10 mouse cellular contexts compared by ENCODE assay signal in genomic region chr19:21798700-21799099, GRCm38 (mm10). TPM values are rescaled to one million over a fixed set of nuclear protein-coding genes. Genes with fewer than 3 reads are reported as not detected.
A peak's percentile ranks its signal among the peaks of the same experiment; 100 is the strongest.
DNase-seq lines count a peak whose midpoint lies in the region; ATAC-seq lines count a peak whose summit lies in the region.
"Had no signal": no experiment of that assay in that cellular context is flagged by ENCODE, and none has a peak within 500 bp of the region (broad histone marks: within the 10 kb centered on the region; RNA-seq: fewer than 3 reads in every experiment).

No protein-coding gene starts in this region.

- no peak overlapping the region for H3K9ac ChIP-seq in embryonic facial prominence, embryonic 13.5 days
- no peak overlapping the region for H3K9ac ChIP-seq in liver, embryonic 12.5 days
- H3K9ac ChIP-seq: limb, embryonic 12.5 days had no signal

- no peak for ATAC-seq in embryonic facial prominence, embryonic 13.5 days (ENCODE audit: insufficient number of reproducible peaks, insufficient read depth, low FRiP score, low TSS enrichment, low read depth)
- no peak for ATAC-seq in liver, embryonic 12.5 days

- H3K4me2 ChIP-seq in embryonic facial prominence, embryonic 13.5 days: no peak overlapping the region
- H3K4me2 ChIP-seq in liver, embryonic 12.5 days: peak overlapping the region; percentile 61
- H3K4me2 ChIP-seq: limb, embryonic 12.5 days had no signal

- intact Hi-C loops in left cerebral cortex, postnatal 4 days (cut with DNase I): no loop called here
- intact Hi-C loops in left cerebral cortex, postnatal 25 days (cut with DNase I): no loop called here

- no peak overlapping the region for H3K4me3 ChIP-seq in embryonic facial prominence, embryonic 13.5 days
- H3K4me3 ChIP-seq in embryonic facial prominence, embryonic 10.5 days: no peak overlapping the region
- H3K4me3 ChIP-seq in liver, embryonic 12.5 days: no peak overlapping the region
- H3K4me3 ChIP-seq: limb, embryonic 12.5 days had no signal

- peaks cover 76% of the 10 kb centered on the region for H3K36me3 ChIP-seq in embryonic facial prominence, embryonic 13.5 days
- peaks cover 96% of the 10 kb centered on the region for H3K36me3 ChIP-seq in embryonic facial prominence, embryonic 10.5 days (replicated peaks)
- H3K36me3 ChIP-seq in liver, embryonic 12.5 days: peaks cover 34% of the 10 kb centered on the region

- H3K9me3 ChIP-seq in embryonic facial prominence, embryonic 13.5 days: no peaks in the 10 kb centered on the region
- no peaks in the 10 kb centered on the region for H3K9me3 ChIP-seq in embryonic facial prominence, embryonic 10.5 days
- no peaks in the 10 kb centered on the region for H3K9me3 ChIP-seq in liver, embryonic 12.5 days (replicated peaks)
- H3K9me3 ChIP-seq: limb, embryonic 12.5 days had no signal

- H3K4me1 ChIP-seq in embryonic facial prominence, embryonic 13.5 days: peaks cover 19% of the 10 kb centered on the region
- peaks cover 12% of the 10 kb centered on the region for H3K4me1 ChIP-seq in embryonic facial prominence, embryonic 10.5 days
- H3K4me1 ChIP-seq in liver, embryonic 12.5 days: peaks cover 33% of the 10 kb centered on the region

- DNase-seq in embryonic facial prominence, embryonic 10.5 days (ENCODE audit: low spot score): no peak
- DNase-seq in left cerebral cortex, postnatal 4 days: peak; percentile 34
- DNase-seq in left cerebral cortex, postnatal 25 days (ENCODE audit: low spot score in 2 of 2): no peak
- peak; percentile 45 for DNase-seq in fat pad, adult 2 months (ENCODE audit: extremely low read depth, low read depth, low spot score)
- no peak for DNase-seq in frontal cortex, adult 2 months (ENCODE audit: extremely low spot score in 1 of 2, low spot score in 1 of 2)
- DNase-seq in ovary, postnatal 14 days (ENCODE audit: low spot score): no peak
- DNase-seq: adrenal gland, postnatal 36 days had no signal

- peak overlapping the region; percentile 33; the same call in 1 of the 2 replicates for H3K27ac ChIP-seq in embryonic facial prominence, embryonic 13.5 days
- no peak overlapping the region for H3K27ac ChIP-seq in embryonic facial prominence, embryonic 10.5 days (replicated peaks)
- peak overlapping the region; percentile 81; the same call in 1 of the 2 replicates for H3K27ac ChIP-seq in liver, embryonic 12.5 days
- H3K27ac ChIP-seq: limb, embryonic 12.5 days had no signal

- no peaks in the 10 kb centered on the region for H3K27me3 ChIP-seq in embryonic facial prominence, embryonic 13.5 days
- no peaks in the 10 kb centered on the region for H3K27me3 ChIP-seq in embryonic facial prominence, embryonic 10.5 days (replicated peaks; ENCODE audit: low read depth, poor library complexity, severe bottlenecking)
- H3K27me3 ChIP-seq in liver, embryonic 12.5 days (replicated peaks): no peaks in the 10 kb centered on the region
- H3K27me3 ChIP-seq: limb, embryonic 12.5 days had no signal

- 46% methylated on average over 3 of the region's 3 CpGs for WGBS in embryonic facial prominence, embryonic 13.5 days
- WGBS in embryonic facial prominence, embryonic 10.5 days: 75% methylated on average over 3 of the region's 3 CpGs
- WGBS in liver, embryonic 12.5 days (ENCODE audit: insufficient replicate concordance): 64% methylated on average over 3 of the region's 3 CpGs

RNA-seq across cellular contexts. Expression of gene Cemip2, which starts 20.6 kb away (rescaled TPM):
- polyA plus RNA-seq in embryonic facial prominence, embryonic 13.5 days (2015; fragmentation: Nextera tagmentation; extraction: Ambion mirVana): 33.4 and 34.4 TPM in 2 replicates
- 61.4 and 71.0 TPM in 2 replicates for polyA plus RNA-seq in embryonic facial prominence, embryonic 10.5 days (2016; fragmentation: Nextera tagmentation; extraction: Ambion mirVana)
- 10 to 100 TPM; 27.9 to 28.3 TPM for total RNA-seq in left cerebral cortex, postnatal 4 days (2021)
- 10 to 100 TPM; 12.9 to 13.8 TPM for total RNA-seq in left cerebral cortex, postnatal 25 days (2021)
- polyA plus RNA-seq in liver, embryonic 12.5 days (2016; fragmentation: Nextera tagmentation; extraction: Ambion mirVana): 13.7 and 15.0 TPM in 2 replicates
- 7.5 and 8.1 TPM in 2 replicates for polyA plus RNA-seq in frontal cortex, adult 2 months (2012; rRNA removed)

Comparison
In these comparisons a context has a peak if more than half of its experiments do, and no peak if none do; other contexts are left out.
1. DNase-seq: peak in left cerebral cortex, postnatal 4 days (single experiment) and fat pad, adult 2 months (single experiment); none in embryonic facial prominence, embryonic 10.5 days (single experiment), left cerebral cortex, postnatal 25 days (0 of 2), frontal cortex, adult 2 months (0 of 2) and ovary, postnatal 14 days (single experiment).